In genomic region chr12:110077211-110077884, GRCm38 (mm10) we compare ENCODE assay signal across 17 mouse cellular contexts.
A peak's percentile ranks its signal among the peaks of the same experiment; 100 is the strongest.
DNase-seq lines count a peak whose midpoint lies in the region; ATAC-seq and TF ChIP-seq lines count a peak whose summit lies in the region.
"Had no signal": no experiment of that assay in that cellular context is flagged by ENCODE, and none has a peak within 500 bp of the region (broad histone marks: within the 10 kb centered on the region; RNA-seq: fewer than 3 reads in every experiment).

No protein-coding gene starts in this region.

- H3K36me3 ChIP-seq in lung, embryonic 16.5 days (ENCODE audit: control insufficient read depth, insufficient read depth, low read length), result no peaks in the 10 kb centered on the region
- no peaks in the 10 kb centered on the region for H3K36me3 ChIP-seq in kidney, embryonic 14.5 days (ENCODE audit: control insufficient read depth, insufficient read depth, low read length)
- H3K36me3 ChIP-seq in stomach, embryonic 15.5 days, result no peaks in the 10 kb centered on the region
- H3K36me3 ChIP-seq in midbrain, postnatal 0 days (ENCODE audit: insufficient read depth, low read length), result no peaks in the 10 kb centered on the region
- H3K36me3 ChIP-seq: hindbrain, embryonic 12.5 days; liver, embryonic 13.5 days; midbrain, embryonic 15.5 days; neural tube, embryonic 13.5 days had no signal

- no peaks in the 10 kb centered on the region for H3K9me3 ChIP-seq in lung, embryonic 16.5 days (ENCODE audit: control insufficient read depth, low read length)
- H3K9me3 ChIP-seq in kidney, embryonic 14.5 days (ENCODE audit: control insufficient read depth, low read length), result no peaks in the 10 kb centered on the region
- H3K9me3 ChIP-seq in stomach, embryonic 15.5 days, result no peaks in the 10 kb centered on the region
- no peaks in the 10 kb centered on the region for H3K9me3 ChIP-seq in midbrain, postnatal 0 days (ENCODE audit: low read length)
- H3K9me3 ChIP-seq: midbrain, embryonic 15.5 days; neural tube, embryonic 13.5 days had no signal

- no peak overlapping the region for H3K27ac ChIP-seq in lung, embryonic 16.5 days (ENCODE audit: low read length)
- peak overlapping the region; percentile 51; the same call in 1 of the 2 replicates for H3K27ac ChIP-seq in kidney, embryonic 14.5 days (ENCODE audit: low read depth, low read length)
- 0 out of 2 replicates have a peak overlapping the region, but pooled peaks have one; percentile 2 for H3K27ac ChIP-seq in stomach, embryonic 15.5 days
- no peak overlapping the region for H3K27ac ChIP-seq in midbrain, postnatal 0 days (ENCODE audit: low read depth, low read length)
- H3K27ac ChIP-seq: hindbrain, embryonic 12.5 days; liver, embryonic 13.5 days; macrophage; midbrain, embryonic 15.5 days; neural tube, embryonic 13.5 days had no signal

- H3K27me3 ChIP-seq in lung, embryonic 16.5 days (ENCODE audit: control insufficient read depth, insufficient read depth, low read depth, low read length), result no peaks in the 10 kb centered on the region
- no peaks in the 10 kb centered on the region for H3K27me3 ChIP-seq in kidney, embryonic 14.5 days (ENCODE audit: control insufficient read depth, insufficient read depth, low read length)
- no peaks in the 10 kb centered on the region for H3K27me3 ChIP-seq in stomach, embryonic 15.5 days (replicated peaks)
- no peaks in the 10 kb centered on the region for H3K27me3 ChIP-seq in midbrain, postnatal 0 days (ENCODE audit: insufficient read depth, low read length)
- H3K27me3 ChIP-seq: CH12.LX; hindbrain, embryonic 12.5 days; liver, embryonic 13.5 days; midbrain, embryonic 15.5 days; neural tube, embryonic 13.5 days had no signal

- no peak overlapping the region for H3K4me3 ChIP-seq in lung, embryonic 16.5 days (ENCODE audit: low read length)
- H3K4me3 ChIP-seq in kidney, embryonic 14.5 days (ENCODE audit: low read length), result no peak overlapping the region
- H3K4me3 ChIP-seq in stomach, embryonic 15.5 days (replicated peaks), result no peak overlapping the region
- no peak overlapping the region for H3K4me3 ChIP-seq in midbrain, postnatal 0 days (ENCODE audit: low read depth, low read length)
- H3K4me3 ChIP-seq: hindbrain, embryonic 12.5 days; liver, embryonic 13.5 days; midbrain, embryonic 15.5 days; neural tube, embryonic 13.5 days had no signal

- peaks cover 3% of the 10 kb centered on the region; the same call in 1 of the 2 replicates for H3K4me1 ChIP-seq in lung, embryonic 16.5 days (replicated peaks; ENCODE audit: control insufficient read depth, insufficient read depth, low read length)
- peaks cover 9% of the 10 kb centered on the region for H3K4me1 ChIP-seq in kidney, embryonic 14.5 days (ENCODE audit: control insufficient read depth, insufficient read depth, low read length)
- H3K4me1 ChIP-seq in stomach, embryonic 15.5 days, result no peaks in the 10 kb centered on the region
- H3K4me1 ChIP-seq in midbrain, postnatal 0 days (ENCODE audit: insufficient read depth, low read length), result no peaks in the 10 kb centered on the region
- H3K4me1 ChIP-seq: hindbrain, embryonic 12.5 days; liver, embryonic 13.5 days; midbrain, embryonic 15.5 days had no signal

- no peak for TF ChIP-seq CTCF in midbrain, postnatal 0 days (IDR thresholded peaks at IDR 0.05)

- ATAC-seq in lung, embryonic 16.5 days (ENCODE audit: low read depth), result peak; percentile 29
- ATAC-seq in kidney, embryonic 14.5 days (ENCODE audit: low FRiP score, low TSS enrichment), result peak; percentile 53
- ATAC-seq in stomach, embryonic 15.5 days (ENCODE audit: insufficient read depth, low FRiP score, low read depth), result no peak
- ATAC-seq in midbrain, postnatal 0 days (ENCODE audit: low FRiP score), result no peak
- ATAC-seq: midbrain, embryonic 15.5 days had no signal

- no peak overlapping the region for H3K9ac ChIP-seq in lung, embryonic 16.5 days (ENCODE audit: low read length)
- H3K9ac ChIP-seq in kidney, embryonic 14.5 days (ENCODE audit: low read depth, low read length), result no peak overlapping the region
- H3K9ac ChIP-seq in stomach, embryonic 15.5 days, result no peak overlapping the region
- H3K9ac ChIP-seq in midbrain, postnatal 0 days (replicated peaks; ENCODE audit: low read length, poor library complexity, severe bottlenecking), result no peak overlapping the region
- H3K9ac ChIP-seq: hindbrain, embryonic 12.5 days; liver, embryonic 13.5 days; midbrain, embryonic 15.5 days; neural tube, embryonic 13.5 days had no signal

- WGBS in lung, embryonic 16.5 days, result 61% methylated on average over 6 of the region's 6 CpGs
- 24% methylated on average over 6 of the region's 6 CpGs for WGBS in kidney, embryonic 14.5 days
- 66% methylated on average over 6 of the region's 6 CpGs for WGBS in stomach, embryonic 15.5 days
- 78% methylated on average over 6 of the region's 6 CpGs for WGBS in midbrain, postnatal 0 days

- DNase-seq in lung, postnatal 25 days (ENCODE audit: low spot score), result no peak
- peak; percentile 88 for DNase-seq in adrenal gland, postnatal 14 days
- DNase-seq in midbrain, postnatal 0 days (ENCODE audit: low spot score), result no peak
- DNase-seq in layer of hippocampus, adult 8-10 months (ENCODE audit: low spot score in 2 of 2), result no peak
- no peak for DNase-seq in cerebellum, adult 8-10 months
- DNase-seq: cerebellum, adult 11-12 months; liver, embryonic 13.5 days; right cerebral cortex, postnatal 14 days had no signal

- H3K4me2 ChIP-seq in lung, embryonic 16.5 days (ENCODE audit: low read depth, low read length), result no peak overlapping the region
- H3K4me2 ChIP-seq in kidney, embryonic 14.5 days (replicated peaks; ENCODE audit: low read depth, low read length), result no peak overlapping the region
- no peak overlapping the region for H3K4me2 ChIP-seq in stomach, embryonic 15.5 days
- no peak overlapping the region for H3K4me2 ChIP-seq in midbrain, postnatal 0 days (ENCODE audit: low read depth, low read length, poor library complexity, severe bottlenecking)
- H3K4me2 ChIP-seq: heart, embryonic 11.5 days; hindbrain, embryonic 12.5 days; liver, embryonic 13.5 days; midbrain, embryonic 15.5 days; neural tube, embryonic 13.5 days had no signal

Comparison
In these comparisons a context has a peak if more than half of its experiments do, and no peak if none do; other contexts are left out.
1. ATAC-seq: peak in lung, embryonic 16.5 days (single experiment) and kidney, embryonic 14.5 days (single experiment); none in stomach, embryonic 15.5 days (single experiment) and midbrain, postnatal 0 days (single experiment).
2. H3K27ac ChIP-seq: peak in kidney, embryonic 14.5 days (single experiment) and stomach, embryonic 15.5 days (single experiment); none in lung, embryonic 16.5 days (single experiment) and midbrain, postnatal 0 days (single experiment).